In genomic region chr10:93949921-93950320, GRCm38 (mm10) we compare ENCODE assay signal across 24 mouse cellular contexts. TPM values are rescaled to one million over a fixed set of nuclear protein-coding genes. Genes with fewer than 3 reads are reported as not detected.
DNase-seq lines count a peak whose midpoint lies in the region; ATAC-seq and TF ChIP-seq lines count a peak whose summit lies in the region.
"Had no signal": no experiment of that assay in that cellular context is flagged by ENCODE, and none has a peak within 500 bp of the region (broad histone marks: within the 10 kb centered on the region; RNA-seq: fewer than 3 reads in every experiment).

No protein-coding gene starts in this region.

- no peak overlapping the region for H3K9ac ChIP-seq in MEL (ENCODE audit: control insufficient read depth, low read depth, low read length, poor library complexity, severe bottlenecking)
- H3K9ac ChIP-seq: embryonic facial prominence, embryonic 15.5 days; forebrain, embryonic 15.5 days; hindbrain, embryonic 13.5 days; intestine, embryonic 15.5 days had no signal

- H3K27ac ChIP-seq in MEL (ENCODE audit: control insufficient read depth, low read depth, low read length): no peak overlapping the region
- peak overlapping the region; percentile 55 for H3K27ac ChIP-seq in bone marrow macrophage, adult 2 months (ENCODE audit: insufficient read depth, low read depth, low read length)
- H3K27ac ChIP-seq in macrophage: peak overlapping the region; percentile 42
- H3K27ac ChIP-seq in forebrain, embryonic 10.5 days: no peak overlapping the region
- H3K27ac ChIP-seq in embryonic facial prominence, embryonic 10.5 days (replicated peaks): no peak overlapping the region
- H3K27ac ChIP-seq: embryonic facial prominence, embryonic 15.5 days; forebrain, embryonic 15.5 days; hindbrain, embryonic 13.5 days; hindbrain, postnatal 0 days; intestine, embryonic 15.5 days had no signal

- H3K79me2 ChIP-seq in MEL (ENCODE audit: control insufficient read depth, insufficient read depth, low read length, poor library complexity): no peaks in the 10 kb centered on the region
- H3K79me2 ChIP-seq in macrophage (ENCODE audit: inconsistent target): no peaks in the 10 kb centered on the region

- TF ChIP-seq EP300 in MEL (IDR thresholded peaks at IDR 0.05; ENCODE audit: low read depth in 1 of 2, low read length in 2 of 2): no peak

- TF ChIP-seq RAD21 in MEL (IDR thresholded peaks at IDR 0.05; ENCODE audit: low read depth, low read length): no peak

- H3K4me1 ChIP-seq in MEL (ENCODE audit: control insufficient read depth in 1 of 2, insufficient read depth in 2 of 2, low read length in 2 of 2): peaks cover 0 to 2% of the 10 kb centered on the region in 2 experiments; a peak in 1 of 4 replicates
- peaks cover 37% of the 10 kb centered on the region for H3K4me1 ChIP-seq in bone marrow macrophage, adult 2 months (ENCODE audit: control insufficient read depth, insufficient read depth, low read length)
- H3K4me1 ChIP-seq in forebrain, embryonic 10.5 days: no peaks in the 10 kb centered on the region
- H3K4me1 ChIP-seq in embryonic facial prominence, embryonic 10.5 days: peaks cover 5% of the 10 kb centered on the region; the same call in 1 of the 2 replicates
- H3K4me1 ChIP-seq: embryonic facial prominence, embryonic 15.5 days; forebrain, embryonic 15.5 days had no signal

- peak; percentile 27 for DNase-seq in MEL (ENCODE audit: low read depth, low spot score)
- no peak for DNase-seq in forebrain, embryonic 10.5 days (ENCODE audit: extremely low spot score, low spot score)
- DNase-seq in embryonic facial prominence, embryonic 10.5 days (ENCODE audit: low spot score): no peak
- DNase-seq in T-cell, adult 2 months (ENCODE audit: low spot score): no peak
- DNase-seq: adrenal gland, postnatal 10 days; B cell, adult 2 months; cerebellum, adult 11-12 months; cerebellum, adult 9-10 months; cerebellum, postnatal 36 days; gastrocnemius, postnatal 10 days; heart, postnatal 14 days; kidney, adult 2 months had no signal

- ATAC-seq in monocyte, adult 5-6 weeks (replicated peaks; ENCODE audit: insufficient number of reproducible peaks, low FRiP score, low TSS enrichment, poor library complexity, severe bottlenecking): peak; percentile 68
- ATAC-seq: CD4-positive, CD25-positive, alpha-beta regulatory T cell, adult 4 months; forebrain, embryonic 15.5 days; hindbrain, postnatal 0 days; intestine, embryonic 15.5 days; Patski had no signal

- WGBS in macrophage (ENCODE audit: missing documents): 26% methylated on average over 2 of the region's 2 CpGs
- WGBS in forebrain, embryonic 10.5 days: 94% methylated on average over 2 of the region's 2 CpGs
- 93% methylated on average over 2 of the region's 2 CpGs for WGBS in embryonic facial prominence, embryonic 10.5 days

- H3K27me3 ChIP-seq in MEL (ENCODE audit: control insufficient read depth in 1 of 2, insufficient read depth in 2 of 2, low read length in 2 of 2): no peaks in the 10 kb centered on the region
- no peaks in the 10 kb centered on the region for H3K27me3 ChIP-seq in forebrain, embryonic 10.5 days (ENCODE audit: poor library complexity, severe bottlenecking)
- no peaks in the 10 kb centered on the region for H3K27me3 ChIP-seq in embryonic facial prominence, embryonic 10.5 days (replicated peaks; ENCODE audit: low read depth, poor library complexity, severe bottlenecking)
- H3K27me3 ChIP-seq: embryonic facial prominence, embryonic 15.5 days; forebrain, embryonic 15.5 days; hindbrain, embryonic 13.5 days; intestine, embryonic 15.5 days; Patski had no signal

- no peak for TF ChIP-seq POLR2A in MEL (IDR thresholded peaks at IDR 0.05; ENCODE audit: control insufficient read depth in 1 of 2, insufficient read depth in 1 of 2, low read depth in 1 of 2, low read length in 2 of 2, poor library complexity in 1 of 2)
- TF ChIP-seq POLR2A in bone marrow macrophage, adult 2 months (IDR thresholded peaks at IDR 0.05; ENCODE audit: borderline replicate concordance, low read depth, low read length): no peak

- H3K4me3 ChIP-seq in MEL (ENCODE audit: control insufficient read depth in 1 of 2, insufficient read depth in 1 of 2, low read depth in 2 of 2, low read length in 2 of 2) (no peak overlapping the region), macrophage (ENCODE audit: inconsistent target) (no peak overlapping the region)
- H3K4me3 ChIP-seq in bone marrow macrophage, adult 2 months (ENCODE audit: insufficient read depth, low read length): no peak overlapping the region
- no peak overlapping the region for H3K4me3 ChIP-seq in forebrain, embryonic 10.5 days
- no peak overlapping the region for H3K4me3 ChIP-seq in embryonic facial prominence, embryonic 10.5 days
- H3K4me3 ChIP-seq: embryonic facial prominence, embryonic 15.5 days; erythroblast, embryonic 14.5 days; forebrain, embryonic 15.5 days; hindbrain, embryonic 13.5 days; intestine, embryonic 15.5 days had no signal

- peaks cover 0 to 3% of the 10 kb centered on the region in 2 experiments; a peak in 1 of 4 replicates for H3K36me3 ChIP-seq in MEL (ENCODE audit: control insufficient read depth in 1 of 2, insufficient read depth in 2 of 2, low read length in 2 of 2)
- H3K36me3 ChIP-seq in macrophage (ENCODE audit: inconsistent target): no peaks in the 10 kb centered on the region
- H3K36me3 ChIP-seq in forebrain, embryonic 10.5 days (replicated peaks): no peaks in the 10 kb centered on the region
- H3K36me3 ChIP-seq in embryonic facial prominence, embryonic 10.5 days (replicated peaks): no peaks in the 10 kb centered on the region
- H3K36me3 ChIP-seq: embryonic facial prominence, embryonic 15.5 days; forebrain, embryonic 15.5 days; G1E; hindbrain, embryonic 13.5 days; intestine, embryonic 15.5 days had no signal

- TF ChIP-seq CTCF in MEL (IDR thresholded peaks at IDR 0.05 in 2 of 3, conservative IDR thresholded peaks at IDR 0.05 in 1 of 3; ENCODE audit: control insufficient read depth in 1 of 3, insufficient read depth in 1 of 3, low read depth in 2 of 3, low read length in 3 of 3, poor library complexity in 1 of 3, severe bottlenecking in 1 of 3): no peak
- TF ChIP-seq CTCF in bone marrow macrophage, adult 2 months (IDR thresholded peaks at IDR 0.05; ENCODE audit: low read depth, low read length): no peak

- H3K9me3 ChIP-seq in MEL (replicated peaks; ENCODE audit: insufficient read depth, low read length): no peaks in the 10 kb centered on the region
- no peaks in the 10 kb centered on the region for H3K9me3 ChIP-seq in forebrain, embryonic 10.5 days
- no peaks in the 10 kb centered on the region for H3K9me3 ChIP-seq in embryonic facial prominence, embryonic 10.5 days
- H3K9me3 ChIP-seq: embryonic facial prominence, embryonic 15.5 days; forebrain, embryonic 15.5 days; G1E; hindbrain, embryonic 13.5 days; intestine, embryonic 15.5 days had no signal

TF ChIP-seq in MEL, 35 proteins besides CTCF, POLR2A, EP300 and RAD21:
- no peak for TF ChIP-seq MYC (IDR thresholded peaks at IDR 0.05; ENCODE audit: low read depth, low read length)
- peak; percentile 62 for TF ChIP-seq USF1 (IDR thresholded peaks at IDR 0.05; ENCODE audit: low read depth, low read length)
- TF ChIP-seq GATA1 (IDR thresholded peaks at IDR 0.05; ENCODE audit: low read depth, low read length): 0 out of 2 replicates have a peak, but pooled peaks have one; percentile 13
TF ChIP-seq in MEL: peak in this region for 2.

RNA-seq across cellular contexts. Expression of gene Metap2, which starts 53.0 kb away (rescaled TPM):
- 326 and 387 TPM in 2 replicates for total RNA-seq in MEL (2012; rRNA removed)
- polyA plus RNA-seq in MEL (2012; ENCODE audit: insufficient read depth in 1 of 2, insufficient read length in 2 of 2, low read depth in 1 of 2, low replicate concordance in 2 of 2, missing spikeins in 1 of 2): 1,000 to 10,000 TPM in 1 of 2 experiments, 100 to 1,000 TPM in 1; 921 to 2,567 TPM
- 129 and 131 TPM in 2 replicates for polyA plus RNA-seq in bone marrow macrophage, adult 2 months (2012; ENCODE audit: insufficient read depth, insufficient read length, missing spikeins)
- 100 to 1,000 TPM in 4 of 26 experiments, 10 to 100 TPM in 22; 33.0 to 111 (median 80.5) TPM for total RNA-seq in macrophage (2018; cell fraction: chromatin; rRNA removed)
- total RNA-seq in macrophage (2018; cell fraction: cytosol; rRNA removed): 100 to 1,000 TPM; 113 to 164 (median 130) TPM
- total RNA-seq in macrophage (2018; cell fraction: nucleus; rRNA removed): 100 to 1,000 TPM in 5 of 26 experiments, 10 to 100 TPM in 21; 43.4 to 154 (median 69.8) TPM
- 144 to 314 TPM (median 269 TPM) in 3 replicates for polyA plus RNA-seq in macrophage (2018)
- 120 to 140 TPM (median 133 TPM) in 3 replicates for total RNA-seq in monocyte, adult 5-6 weeks (2017)
- 235 and 247 TPM in 2 replicates for polyA plus RNA-seq in forebrain, embryonic 10.5 days (2016; fragmentation: Nextera tagmentation; extraction: Ambion mirVana)
- 243 and 251 TPM in 2 replicates for polyA plus RNA-seq in embryonic facial prominence, embryonic 10.5 days (2016; fragmentation: Nextera tagmentation; extraction: Ambion mirVana)

Comparison
In these comparisons a context has a peak if more than half of its experiments do, and no peak if none do; other contexts are left out.
1. H3K27ac ChIP-seq: peak in bone marrow macrophage, adult 2 months (single experiment) and macrophage (single experiment); none in MEL (single experiment), forebrain, embryonic 10.5 days (single experiment) and embryonic facial prominence, embryonic 10.5 days (single experiment).